Mouse (Mus musculus) kidney, postnatal 14 days (tissue): ENCODE results near the gene Morn3.
"Not testable (repeated sequence)": the region's sequence is repeated elsewhere in the genome, so short reads cannot be mapped to it uniquely, and the experiment has no call there.

Source experiments
- DNase-seq: peaks from one replicate; pipeline ENCODE4 v3.0.0; 2022; ENCODE audit warnings: mixed read lengths

Morn3 gene

DNA sequence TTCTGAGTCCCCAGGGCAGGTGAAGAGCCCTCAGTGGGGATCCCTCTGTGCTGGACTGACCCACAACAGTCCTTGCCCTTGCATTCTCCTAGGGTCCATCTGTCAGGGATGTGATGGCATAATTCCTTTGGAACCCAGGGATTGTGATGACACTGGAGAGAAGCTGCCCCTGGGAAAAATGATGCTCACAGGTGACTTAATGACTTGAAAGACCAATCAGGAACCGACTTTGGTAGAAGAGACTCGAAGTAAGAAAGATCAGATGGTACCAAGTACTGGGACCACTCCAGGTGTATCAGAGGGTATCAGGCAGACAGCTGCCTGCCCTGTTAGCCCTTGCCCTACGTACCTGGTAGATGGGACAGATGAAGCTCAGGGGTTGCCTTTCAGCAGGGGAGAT is at the start of gene Morn3:
Morn3 (minus strand) TSS at position 101 of the 400 bp plus-strand sequence.
- DNase-seq = no peak

DNA sequence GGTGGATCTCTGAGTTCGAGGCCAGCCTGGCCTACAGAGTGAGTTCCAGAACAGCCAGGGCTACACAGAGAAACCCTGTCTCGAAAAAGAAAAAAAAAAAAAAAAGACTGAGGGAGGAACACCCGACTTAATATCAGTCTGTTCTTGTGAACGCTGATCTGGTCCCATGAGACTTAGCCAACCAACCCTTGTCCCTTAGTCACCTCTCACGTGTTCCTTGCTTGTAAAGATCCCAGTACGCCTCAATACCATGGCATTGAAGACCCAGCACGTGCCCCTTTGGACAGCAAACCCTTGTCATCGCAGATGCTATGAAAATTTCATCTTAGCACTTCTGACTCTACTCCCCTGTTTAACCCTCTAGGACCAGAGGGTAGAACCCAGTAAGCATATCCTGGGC is 49.5 kb upstream of the Morn3 start:
- no peak for DNase-seq

DNA sequence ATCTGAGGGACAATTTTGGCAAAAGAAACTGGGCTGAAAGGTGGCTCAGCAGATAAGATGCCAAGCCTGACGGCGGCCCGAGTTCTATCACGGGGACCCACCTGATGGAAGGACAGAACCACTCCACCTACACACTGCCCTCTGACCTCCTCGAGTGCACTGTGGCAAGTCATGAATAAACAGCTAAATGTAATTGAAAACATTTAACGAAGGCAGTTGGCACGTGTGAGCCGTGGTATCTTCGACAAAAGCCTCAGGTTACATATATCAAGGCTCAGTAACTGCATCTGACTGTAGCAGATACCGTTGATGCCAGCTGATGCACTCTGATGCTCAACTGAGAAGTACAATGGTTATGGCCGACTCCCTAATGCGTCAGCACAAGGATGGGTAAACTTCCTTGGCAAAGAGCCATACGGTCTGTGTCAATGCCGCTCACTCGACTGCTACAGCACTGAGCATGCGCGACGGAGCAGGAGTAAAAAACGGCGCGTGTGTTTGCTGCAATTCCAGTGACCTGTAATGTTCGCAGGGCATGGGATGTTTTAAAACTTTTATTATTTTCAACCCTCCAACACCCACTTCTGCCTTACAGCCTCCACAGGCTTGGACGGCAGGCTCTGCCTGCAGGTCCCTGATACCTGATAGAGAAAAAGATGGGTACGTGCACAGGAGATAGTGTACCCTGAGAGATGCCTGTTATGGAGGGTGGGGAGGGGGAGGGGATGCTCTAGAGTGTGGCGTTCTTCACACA is 47.6 kb upstream of the Morn3 start:
- DNase-seq = peak; percentile 67

DNA sequence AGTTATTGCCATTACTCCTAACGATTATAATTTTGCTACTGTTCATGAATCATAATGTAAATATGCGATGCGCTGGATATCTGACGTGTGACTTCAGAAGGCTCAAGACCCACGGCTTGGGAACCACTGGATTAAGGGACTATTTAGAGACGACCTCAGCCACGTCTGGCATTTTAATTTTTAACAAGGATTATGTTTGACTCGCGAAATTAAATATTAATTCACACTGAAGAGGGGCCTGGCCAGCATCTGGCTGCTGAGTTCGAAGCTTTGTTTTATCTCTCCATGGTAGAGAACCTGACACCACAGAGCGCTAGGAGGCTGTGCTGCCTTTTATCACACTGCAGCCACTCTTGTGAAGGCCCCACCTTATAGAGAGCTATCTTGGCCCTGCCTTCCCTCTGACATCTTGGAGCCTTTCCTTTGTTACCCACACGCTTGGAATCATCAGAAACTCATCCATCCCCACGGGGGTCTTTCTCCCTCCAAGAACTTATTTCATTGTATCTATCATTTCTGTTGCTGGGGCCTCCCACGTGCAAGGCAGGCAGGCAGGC is 46.3 kb upstream of the Morn3 start:
- no peak for DNase-seq

DNA sequence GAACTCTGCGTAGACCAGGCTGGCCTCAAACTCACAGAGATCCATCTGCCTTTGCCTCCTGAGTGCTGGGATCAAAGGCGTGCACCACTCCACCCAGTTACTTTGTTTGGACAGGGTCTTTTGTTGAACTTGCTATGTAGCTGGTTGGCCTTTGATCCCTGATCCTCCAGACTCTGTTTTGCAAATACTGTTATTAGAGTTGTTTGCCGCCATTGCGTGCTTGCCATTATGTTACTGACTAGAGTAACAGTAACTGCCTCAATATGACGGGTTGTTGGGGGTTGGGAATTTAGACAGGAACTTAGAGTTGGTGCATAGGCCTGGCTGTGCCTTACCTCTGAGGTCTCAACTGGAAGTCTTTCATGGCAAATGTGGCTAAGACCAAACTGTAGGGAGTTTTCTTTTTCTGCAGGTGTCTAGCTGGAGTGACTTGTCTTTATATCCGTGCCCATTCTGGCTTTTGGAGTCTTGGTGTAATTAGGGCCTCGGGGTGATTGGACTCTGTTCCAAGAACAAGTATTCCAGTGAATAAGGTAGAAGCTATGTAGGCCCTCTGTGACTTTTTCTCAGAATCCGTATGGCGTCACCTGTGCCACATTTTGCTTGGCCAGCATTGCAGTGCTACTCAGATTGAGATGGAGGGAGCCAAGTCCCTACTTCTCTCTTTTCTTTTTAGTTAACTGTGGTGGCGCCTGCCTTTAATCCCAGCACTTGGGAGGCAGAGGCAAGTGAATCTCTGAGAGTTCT is 43.9 kb upstream of the Morn3 start:
- DNase-seq = no peak

DNA sequence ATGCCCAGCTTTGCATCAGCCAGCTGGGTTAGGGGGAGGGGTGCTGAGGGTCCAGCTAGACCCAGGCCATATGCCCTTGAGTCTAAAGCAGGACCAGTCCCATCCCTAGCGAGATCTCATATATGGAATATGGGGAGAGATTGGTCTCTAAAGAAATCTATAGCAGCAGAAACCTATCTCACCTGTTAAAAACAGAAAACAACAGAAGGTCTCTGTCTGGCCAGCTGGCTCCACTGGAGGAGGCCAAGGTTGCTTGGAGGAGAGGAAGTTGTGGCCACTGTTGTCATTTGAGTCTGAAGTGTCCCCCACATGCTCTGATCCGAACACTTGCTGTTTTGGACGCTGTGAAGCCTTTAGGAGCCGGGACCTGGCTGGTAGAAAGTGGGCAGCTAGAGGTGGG is 42.0 kb upstream of the Morn3 start:
- DNase-seq = no peak

DNA sequence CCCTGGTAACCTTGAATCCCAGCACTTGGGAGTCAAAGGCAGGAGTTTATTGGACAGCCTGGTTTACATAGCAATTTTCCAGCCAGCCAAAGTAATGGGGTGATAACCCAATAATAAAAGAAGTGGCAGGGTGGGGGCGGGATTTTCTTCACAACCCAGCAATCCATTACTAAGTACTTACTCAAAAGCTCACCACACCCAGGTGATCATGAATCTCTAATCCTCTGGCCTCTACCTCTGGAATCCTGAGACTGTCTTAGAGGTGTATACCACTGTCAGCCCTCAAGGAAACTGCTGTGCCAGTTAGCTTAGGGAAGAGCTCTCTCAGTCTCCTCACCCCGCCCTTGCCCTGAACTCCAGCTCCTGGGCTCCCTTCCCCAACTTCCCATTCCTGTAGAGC is 39.7 kb upstream of the Morn3 start:
- no peak for DNase-seq

DNA sequence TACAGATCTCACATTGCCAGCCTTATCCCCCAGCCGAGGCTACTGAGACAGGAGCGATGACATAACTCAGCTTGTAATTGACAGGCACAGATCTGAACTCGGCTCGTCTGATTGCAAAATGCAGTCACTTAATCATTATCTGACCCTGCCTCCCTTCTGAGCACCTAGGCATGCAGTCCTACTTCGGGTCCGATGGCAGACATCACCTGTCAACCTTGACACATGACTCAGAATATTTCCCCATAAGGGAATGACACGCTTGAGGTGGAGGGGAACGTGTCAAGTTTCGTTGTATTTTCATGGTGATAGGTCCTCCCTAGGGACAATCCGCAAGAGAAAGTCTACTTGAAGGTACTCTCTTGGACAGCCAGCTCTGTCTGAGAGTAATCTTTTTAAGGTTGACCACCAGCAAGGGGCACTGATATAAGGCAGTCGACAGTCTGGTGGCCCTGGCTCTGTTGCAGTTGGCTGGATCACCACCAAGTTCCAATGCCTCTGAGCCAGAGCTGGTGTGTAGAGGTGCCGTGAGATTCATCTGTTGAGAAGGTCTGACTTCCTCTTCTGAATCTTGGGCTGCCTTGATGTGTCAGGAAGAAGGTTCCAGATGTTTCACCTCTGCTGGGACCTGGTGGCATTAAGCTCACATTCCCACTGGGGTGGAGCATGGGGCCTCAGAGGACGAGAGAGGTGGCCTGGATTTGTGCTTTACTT is 36.7 kb upstream of the Morn3 start:
- DNase-seq = no peak

DNA sequence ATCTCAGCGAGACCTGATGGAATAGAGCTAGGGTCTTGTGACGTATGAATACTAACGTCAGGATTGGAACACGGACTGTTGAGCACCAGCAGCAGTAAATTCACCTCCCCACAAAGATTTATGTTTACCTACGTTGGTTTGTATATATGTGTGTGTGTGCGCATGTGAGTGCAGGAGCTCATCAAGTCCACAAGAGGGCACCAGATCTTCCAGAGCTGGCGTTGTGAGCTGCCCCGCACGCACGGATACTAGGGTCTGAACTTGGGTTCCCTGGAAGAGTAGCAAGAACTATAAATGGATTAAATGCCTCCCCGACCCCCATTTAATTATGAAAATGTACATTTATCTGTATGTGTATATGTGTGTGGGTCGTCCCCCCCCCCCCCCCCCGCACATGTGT is 33.7 kb upstream of the Morn3 start:
- DNase-seq = no peak

DNA sequence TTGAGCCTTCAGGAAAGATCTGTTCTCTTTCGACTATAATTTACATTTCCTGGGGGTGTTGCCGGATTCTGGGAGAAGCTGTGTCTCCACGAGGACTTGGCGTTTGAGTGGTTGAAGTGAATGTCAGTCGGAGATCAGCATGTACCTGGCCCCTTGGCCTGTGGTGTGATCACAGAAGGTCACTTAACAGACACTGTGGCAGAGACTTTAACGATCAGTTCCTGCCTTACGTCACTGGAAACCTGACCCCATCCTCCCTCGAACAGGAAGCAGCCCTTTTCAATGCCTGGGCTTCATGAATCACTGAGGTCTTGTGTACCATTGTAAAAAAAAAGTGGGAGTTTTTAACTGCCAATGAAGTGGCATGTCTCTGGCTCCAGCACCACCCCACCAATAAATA is 33.2 kb upstream of the Morn3 start:
- peak; percentile 60 for DNase-seq

DNA sequence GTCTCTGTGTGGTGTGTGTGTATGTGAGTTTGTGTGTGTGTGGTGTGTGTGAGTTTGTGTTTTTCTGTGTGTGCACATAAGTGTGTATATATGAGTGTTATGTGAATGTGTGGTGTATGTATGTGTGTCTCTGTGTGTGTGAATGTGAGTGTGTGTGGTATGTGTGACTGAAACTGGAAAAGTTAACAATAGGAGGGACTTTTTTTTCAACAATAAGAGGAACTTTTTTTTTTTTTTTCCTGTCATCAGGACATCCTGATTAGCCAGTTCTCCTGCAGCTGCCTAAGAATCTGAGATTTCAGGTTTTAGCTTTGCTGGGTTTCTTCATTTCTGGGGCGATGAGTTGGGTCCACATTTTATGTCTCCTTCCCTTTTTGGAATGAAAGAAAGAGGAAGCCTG is 32.8 kb upstream of the Morn3 start:
- no peak for DNase-seq

DNA sequence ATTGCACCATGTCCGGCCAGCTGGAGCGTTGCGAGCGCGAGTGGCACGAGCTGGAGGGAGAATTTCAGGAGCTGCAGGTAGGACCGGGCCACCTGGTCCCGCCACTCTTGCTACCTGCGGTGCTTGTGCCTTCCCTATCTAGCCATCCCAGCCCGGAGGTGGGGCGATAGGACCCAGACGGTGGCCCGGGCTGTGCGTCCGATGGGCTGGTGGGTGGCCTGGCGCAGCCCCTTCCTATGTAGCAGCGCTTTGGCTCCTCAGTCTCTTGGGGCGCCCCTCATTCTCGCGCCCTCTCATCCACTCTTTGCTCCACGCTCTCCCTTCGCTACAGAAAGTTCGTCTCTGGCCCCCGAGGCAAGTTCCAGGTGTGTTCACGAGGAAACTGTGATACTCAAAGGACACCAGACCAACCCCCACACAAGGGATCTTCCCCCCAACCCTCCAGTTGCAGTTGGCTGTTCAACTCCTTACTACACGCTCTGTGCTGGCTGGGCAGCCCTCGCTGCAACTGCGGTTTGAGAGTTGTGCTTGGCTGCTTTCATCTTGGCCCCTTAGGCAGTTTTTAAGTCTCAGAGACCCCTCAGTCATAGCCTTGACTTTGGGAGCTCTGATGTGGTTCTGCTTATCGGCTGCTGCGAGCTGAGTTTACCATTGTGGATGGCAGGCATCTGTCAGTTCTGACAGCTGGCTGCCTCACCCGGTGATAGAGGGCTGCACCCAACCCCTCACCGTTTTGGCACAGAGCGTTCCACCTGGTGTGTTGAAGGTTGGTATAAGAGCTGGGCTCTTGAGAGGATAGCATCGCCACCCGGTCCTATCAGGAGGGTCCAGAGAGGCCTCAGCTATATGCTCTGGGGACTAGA is 29.8 kb upstream of the Morn3 start:
- no peak for DNase-seq

DNA sequence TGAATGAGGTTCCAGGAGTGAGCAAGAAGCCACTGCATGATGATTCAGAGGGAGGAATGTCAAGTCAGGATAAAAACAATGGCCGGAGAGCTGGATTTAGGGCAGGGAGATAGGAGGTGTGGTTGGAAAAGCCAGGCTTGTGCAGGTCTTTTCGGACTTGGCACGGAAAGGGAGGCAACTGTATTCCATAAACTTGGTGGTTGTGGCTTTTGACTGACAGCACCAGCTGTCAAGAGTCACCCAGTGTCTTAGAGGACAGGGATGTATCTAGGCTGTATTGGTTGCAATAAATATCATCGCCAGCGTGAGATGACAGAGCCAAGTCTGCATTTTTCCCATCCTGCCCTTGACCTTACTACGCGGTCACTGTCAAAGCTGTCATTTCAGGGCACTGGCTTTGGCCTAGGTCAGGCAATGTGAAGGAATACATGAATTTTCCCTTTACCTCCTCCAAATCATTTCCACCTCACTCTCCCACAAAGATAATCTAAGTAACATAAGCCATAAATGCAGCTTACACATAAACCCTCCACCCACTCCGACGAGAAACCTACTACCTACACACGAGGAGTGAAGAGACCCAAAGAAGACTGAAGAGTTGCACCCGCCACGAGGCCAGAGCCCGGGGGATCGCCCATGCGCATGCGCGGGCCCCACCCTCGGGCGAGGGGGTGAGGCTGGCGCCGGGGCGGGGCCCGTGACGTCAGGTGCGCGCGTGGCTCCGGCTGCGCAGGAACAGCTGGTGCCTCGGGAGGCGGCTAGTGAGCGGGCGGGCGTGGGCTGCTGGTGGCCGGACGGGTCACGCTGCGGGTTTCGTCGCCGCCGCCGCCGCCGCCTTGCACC is 29.0 kb upstream of the Morn3 start:
- DNase-seq = peak; percentile 96

DNA sequence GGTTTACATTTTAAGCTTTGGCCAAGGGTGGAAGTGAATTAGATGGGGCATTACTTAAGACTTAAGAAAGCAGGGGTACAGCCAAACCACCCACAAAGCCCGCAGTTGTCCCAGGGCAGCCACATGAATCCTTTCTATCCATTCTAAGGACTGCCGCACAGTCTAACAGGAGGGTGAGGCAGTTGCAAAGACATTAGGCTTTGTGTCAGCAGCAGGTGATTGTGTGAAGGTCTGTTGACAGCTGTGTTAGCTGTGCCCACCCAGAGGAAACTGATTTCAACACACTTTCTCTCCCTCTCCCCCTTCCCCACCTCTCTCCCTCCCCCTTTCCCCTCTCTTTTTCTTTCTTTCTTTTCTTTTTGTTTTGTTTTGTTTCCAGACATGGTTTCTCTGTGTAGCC is 21.9 kb upstream of the Morn3 start:
- DNase-seq = no peak

DNA sequence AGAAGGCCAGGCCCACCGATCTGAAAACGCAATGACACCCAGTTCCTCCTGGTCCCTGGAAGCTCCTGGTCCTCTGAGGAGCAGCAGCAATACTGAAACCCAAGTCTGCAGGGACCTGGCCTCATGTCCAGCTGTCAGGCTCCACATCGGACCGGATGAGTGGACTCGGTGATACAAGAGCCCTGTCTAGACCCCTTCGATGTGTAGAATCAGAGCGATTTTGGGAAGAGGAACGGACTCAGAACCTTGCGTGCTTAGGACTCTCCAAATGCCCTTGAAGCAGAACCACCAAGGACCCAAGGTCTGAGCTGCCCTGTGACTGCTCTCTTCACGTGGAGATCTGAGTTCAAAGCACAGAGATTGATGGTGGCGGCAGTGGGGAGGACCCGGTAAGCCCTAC is 21.3 kb upstream of the Morn3 start, which contains the start of gene Tmem120b:
Tmem120b (plus strand) TSS at position 301 of the 400 bp plus-strand sequence.
- DNase-seq = no peak

DNA sequence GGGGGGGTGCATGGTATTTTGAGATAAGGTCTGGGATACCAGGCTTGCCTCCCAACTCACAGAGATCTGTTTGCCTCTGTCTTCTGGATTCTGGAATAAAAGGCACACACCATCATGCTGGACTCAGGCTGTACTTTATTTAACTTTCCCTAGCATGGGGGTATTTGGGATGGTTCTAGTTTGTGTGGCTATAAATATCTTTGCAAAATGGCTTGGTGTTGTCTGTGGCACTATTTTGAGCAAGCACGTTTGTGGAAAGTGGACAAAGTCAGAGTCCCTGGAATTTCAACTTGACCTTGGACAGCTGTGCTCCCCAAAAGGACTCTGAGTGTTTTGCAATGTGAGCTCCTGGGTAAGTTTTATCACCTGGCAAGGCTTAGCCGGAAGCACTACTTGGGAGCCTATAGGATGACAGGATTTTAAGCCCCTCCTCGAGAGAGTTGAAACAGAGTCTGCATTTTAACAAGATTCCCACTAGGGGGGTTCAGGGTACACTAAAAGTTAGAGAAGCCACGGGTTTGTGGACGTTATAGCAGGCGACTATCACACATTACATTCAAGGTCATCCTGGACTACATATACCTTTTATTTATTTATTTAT is 20.7 kb upstream of the Morn3 start:
- DNase-seq = peak; percentile 49

DNA sequence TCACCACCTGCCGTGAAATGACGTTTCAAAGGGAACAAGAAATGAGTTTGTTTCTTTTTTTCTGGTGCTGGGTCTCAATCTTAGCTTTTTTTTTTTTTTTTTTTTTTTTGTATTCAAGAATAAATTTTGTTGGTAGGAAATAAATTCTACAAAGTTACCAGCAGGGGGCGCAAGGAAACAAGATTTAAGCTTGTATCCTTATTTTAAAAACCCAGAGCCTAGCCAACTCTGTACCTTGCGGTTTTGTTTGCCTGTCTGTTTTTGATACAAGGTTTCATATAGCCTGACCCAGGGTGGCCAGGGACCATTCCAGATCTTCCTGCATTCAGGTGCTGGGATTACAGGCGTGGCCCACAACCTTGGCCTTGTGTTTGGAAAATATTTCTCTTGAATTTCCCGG is 17.4 kb upstream of the Morn3 start:
- DNase-seq = peak; percentile 73

DNA sequence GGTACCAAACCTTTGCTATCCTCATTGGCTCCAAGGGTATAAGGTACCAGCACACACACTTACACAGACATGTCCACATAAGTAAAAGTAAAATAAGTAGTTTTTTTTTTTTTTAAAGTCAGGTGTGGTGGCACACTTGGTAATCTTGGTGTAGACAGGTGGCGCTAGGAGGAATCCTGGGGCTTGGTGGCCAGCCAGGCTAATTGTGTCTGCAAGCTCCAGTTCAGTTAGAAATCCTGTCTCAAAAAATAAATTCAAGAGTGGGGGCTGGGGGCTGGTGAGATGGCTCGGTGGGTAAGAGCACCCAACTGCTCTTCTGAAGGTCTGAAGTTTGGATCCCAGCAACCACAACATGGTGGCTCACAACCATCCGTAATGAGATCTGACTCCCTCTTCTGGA is 16.3 kb upstream of the Morn3 start:
- DNase-seq = no peak

DNA sequence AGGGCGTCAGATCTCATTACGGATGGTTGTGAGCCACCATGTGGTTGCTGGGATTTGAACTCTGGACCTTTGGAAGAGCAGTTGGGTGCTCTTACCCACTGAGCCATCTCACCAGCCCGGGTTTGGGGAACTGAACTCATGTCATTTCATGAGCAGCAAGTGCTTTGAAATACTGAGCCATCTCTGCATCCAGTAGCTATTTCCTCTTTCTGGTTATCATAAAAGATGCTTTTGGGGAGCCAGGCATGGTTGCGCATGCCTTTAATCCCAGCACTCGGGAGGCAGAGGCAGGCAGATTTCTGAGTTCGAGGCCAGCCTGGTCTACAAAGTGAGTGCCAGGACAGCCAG is 14.6 kb upstream of the Morn3 start:
- DNase-seq = not testable (repeated sequence)

DNA sequence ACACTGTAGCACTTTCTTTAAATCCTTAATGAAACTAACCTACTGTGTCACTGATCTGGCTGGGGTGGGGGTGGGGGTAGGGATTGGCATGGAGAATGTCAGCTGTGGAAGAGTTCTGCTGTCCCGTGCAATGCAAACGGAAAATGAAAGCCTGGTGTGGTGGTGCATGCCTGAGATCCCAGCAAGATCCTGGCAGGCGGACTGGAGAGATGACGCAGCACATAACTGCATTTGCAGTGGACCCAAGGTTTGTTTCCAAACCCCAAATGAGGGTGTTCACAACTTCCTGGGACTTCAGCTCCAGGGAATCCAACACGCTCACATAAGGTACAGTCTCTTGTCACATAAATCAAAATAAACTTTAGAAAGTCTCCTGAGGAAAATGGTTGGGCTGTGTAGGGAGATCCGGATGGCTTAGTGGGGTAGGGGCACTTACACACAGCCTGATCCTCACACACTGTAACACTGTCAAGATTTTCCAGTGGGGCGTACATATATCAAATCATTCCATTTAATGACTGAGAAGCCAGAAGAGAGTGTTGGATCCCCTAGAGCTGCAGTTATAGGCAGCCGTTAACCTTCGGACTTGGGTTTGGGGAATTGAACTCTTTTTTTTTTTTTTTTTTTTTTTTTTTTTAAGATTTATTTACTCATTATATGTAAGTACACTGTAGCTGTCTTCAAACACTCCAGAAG is 14.0 kb upstream of the Morn3 start:
- DNase-seq = peak; percentile 43
